Mouse (Mus musculus) myocyte (in vitro differentiated cells): ENCODE results near the gene Zfp771.

Experiments
- CEBPB ChIP-seq: IDR thresholded peaks from 2 replicates; pipeline ENCODE4 v1.6.1; 2011; ENCODE audit warnings: mild to moderate bottlenecking, moderate library complexity; ENCODE audit not compliant: poor library complexity, insufficient read depth, severe bottlenecking
- E2F4 ChIP-seq: IDR thresholded peaks from one replicate; pipeline ENCODE4 v1.6.1; 2011; ENCODE audit warnings: mild to moderate bottlenecking, control low read depth, moderate library complexity; ENCODE audit not compliant: insufficient read depth
- MAX ChIP-seq: IDR thresholded peaks from one replicate; pipeline ENCODE4 v1.6.1; 2011; ENCODE audit warnings: low read depth, mild to moderate bottlenecking, control low read depth
- MYOD1 ChIP-seq, 3 experiments: IDR thresholded peaks; one replicate each; pipeline ENCODE4 v1.6.1; 2011; ENCODE audit warnings: control low read depth in 2 of 3, low read depth in 2 of 3, mild to moderate bottlenecking in 2 of 3, moderate library complexity in 1 of 3; ENCODE audit not compliant: insufficient read length in 2 of 3, control insufficient read depth in 1 of 3
- MYOG ChIP-seq, 3 experiments: IDR thresholded peaks; one replicate each; pipeline ENCODE4 v1.6.1; 2011; ENCODE audit warnings: control low read depth in 2 of 3, low read depth in 2 of 3, mild to moderate bottlenecking in 2 of 3; ENCODE audit not compliant: insufficient read length in 2 of 3, control insufficient read depth in 1 of 3, insufficient read depth in 1 of 3
- POLR2A ChIP-seq: IDR thresholded peaks from one replicate; pipeline ENCODE4 v1.6.1; 2011; ENCODE audit warnings: low read depth, mild to moderate bottlenecking, control low read depth, moderate library complexity; ENCODE audit not compliant: insufficient read length
- POLR2AphosphoS2 ChIP-seq: IDR thresholded peaks from one replicate; pipeline ENCODE4 v1.6.1; 2011; ENCODE audit warnings: low read depth, control low read depth; ENCODE audit not compliant: insufficient read length
- REST ChIP-seq: IDR thresholded peaks from one replicate; pipeline ENCODE4 v1.6.1; 2011; ENCODE audit warnings: mild to moderate bottlenecking, control low read depth, moderate library complexity; ENCODE audit not compliant: insufficient read depth, insufficient read length
- TCF12 ChIP-seq: IDR thresholded peaks from one replicate; pipeline ENCODE4 v1.6.1; 2011; ENCODE audit warnings: mild to moderate bottlenecking, control low read depth; ENCODE audit not compliant: poor library complexity, insufficient read depth, severe bottlenecking
- TCF3 ChIP-seq: IDR thresholded peaks from one replicate; pipeline ENCODE4 v1.6.1; 2011; ENCODE audit warnings: low read depth, control low read depth; ENCODE audit not compliant: insufficient read length
- USF1 ChIP-seq: IDR thresholded peaks from one replicate; pipeline ENCODE4 v1.6.1; 2011; ENCODE audit warnings: low read depth, mild to moderate bottlenecking, control low read depth, moderate library complexity

DNA sequence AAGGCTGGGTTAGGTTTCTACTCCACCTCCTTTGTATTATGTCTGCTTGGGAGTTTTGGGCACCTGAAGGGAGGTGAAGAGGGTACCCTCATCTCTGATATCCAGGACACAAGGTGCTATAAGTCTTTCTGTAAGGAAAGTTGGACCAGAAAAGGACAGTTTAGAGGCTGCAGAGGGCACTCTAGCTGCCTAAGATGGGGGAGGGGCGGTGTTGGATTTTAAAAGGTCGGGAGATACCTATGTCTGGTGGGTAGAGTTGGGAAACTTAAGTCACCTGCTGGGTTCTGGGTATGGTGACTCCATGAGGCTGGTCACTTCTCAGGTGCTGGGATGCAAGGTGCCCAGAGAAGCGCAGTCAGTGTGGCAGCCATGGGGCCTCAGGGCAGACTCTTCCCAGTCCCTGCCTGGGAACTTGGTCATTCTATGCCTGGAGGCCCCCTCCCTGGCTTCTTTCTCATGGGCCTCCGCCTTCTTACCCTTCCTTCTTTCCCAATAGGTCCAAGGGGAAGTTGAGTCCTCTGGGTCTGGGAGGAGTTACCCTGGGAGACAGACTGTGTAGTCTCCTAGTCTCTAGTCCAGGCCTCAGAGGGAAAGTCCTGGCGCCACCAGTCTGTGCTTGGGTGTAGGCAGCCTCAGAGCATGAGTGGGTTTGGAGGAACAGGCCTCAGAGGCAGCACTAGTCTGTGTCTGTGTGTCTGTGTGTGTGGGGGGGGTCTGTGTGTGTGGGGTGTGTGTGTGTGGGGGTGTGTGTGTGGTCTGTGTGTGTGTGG, 52.9 kb downstream of the Zfp771 start:
- TF ChIP-seq MAX (no peak), POLR2AphosphoS2 (no peak), E2F4 (no peak), MYOG (IDR thresholded peaks at IDR 0.05; ENCODE audit: control insufficient read depth in 1 of 3, insufficient read depth in 1 of 3, insufficient read length in 2 of 3, low read depth in 2 of 3) (no peak), POLR2A (no peak), REST (no peak), USF1 (no peak), CEBPB (no peak), TCF3 (no peak), TCF12 (no peak), MYOD1 (IDR thresholded peaks at IDR 0.05; ENCODE audit: control insufficient read depth in 1 of 3, insufficient read length in 2 of 3, low read depth in 2 of 3) (no peak)
